Mouse (Mus musculus) ovary, postnatal 10 days (tissue): ENCODE data around the gene Afp.
A peak's percentile ranks its signal among the peaks of the same experiment; 100 is the strongest.

Experiments used
- DNase-seq: peaks from one replicate; pipeline ENCODE4 v3.0.0; 2022; ENCODE audit warnings: low spot score

Afp gene

DNA sequence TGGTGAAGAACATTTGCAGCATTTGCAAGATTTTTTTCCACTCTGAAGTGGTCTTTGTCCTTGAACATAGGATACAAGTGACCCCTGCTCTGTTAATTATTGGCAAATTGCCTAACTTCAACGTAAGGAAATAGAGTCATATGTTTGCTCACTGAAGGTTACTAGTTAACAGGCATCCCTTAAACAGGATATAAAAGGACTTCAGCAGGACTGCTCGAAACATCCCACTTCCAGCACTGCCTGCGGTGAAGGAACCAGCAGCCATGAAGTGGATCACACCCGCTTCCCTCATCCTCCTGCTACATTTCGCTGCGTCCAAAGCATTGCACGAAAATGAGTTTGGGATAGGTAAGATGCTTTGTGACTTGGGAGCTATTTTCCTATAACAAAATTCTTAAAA is at the start of gene Afp:
Gene Afp (plus strand): TSS at position 220 of the 400 bp plus-strand sequence.
- no peak for DNase-seq

DNA sequence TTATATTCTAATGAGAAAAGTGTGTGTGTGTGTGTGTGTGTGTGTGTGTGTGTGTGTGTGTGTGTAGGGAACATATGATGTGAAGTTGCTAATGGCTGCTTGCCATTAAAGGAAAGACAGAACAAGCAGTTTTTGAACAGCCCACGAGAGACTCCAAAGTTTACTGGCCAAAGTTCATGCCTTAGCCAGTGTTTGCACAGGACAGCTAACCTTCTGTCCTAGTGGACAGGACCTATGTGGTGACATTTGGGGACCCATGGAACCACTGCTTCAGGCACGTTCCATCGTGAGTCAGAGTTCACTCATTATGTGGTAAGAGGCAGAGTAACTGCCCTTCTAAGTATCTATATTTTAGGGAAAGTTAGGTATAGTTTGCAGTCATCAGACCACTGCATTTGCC is 43.0 kb upstream of the Afp start:
- DNase-seq, result no peak

GRCm38 (mm10) chr5:90449961-90450360 is 40.6 kb upstream of the Afp start:
- DNase-seq, result no peak

DNA sequence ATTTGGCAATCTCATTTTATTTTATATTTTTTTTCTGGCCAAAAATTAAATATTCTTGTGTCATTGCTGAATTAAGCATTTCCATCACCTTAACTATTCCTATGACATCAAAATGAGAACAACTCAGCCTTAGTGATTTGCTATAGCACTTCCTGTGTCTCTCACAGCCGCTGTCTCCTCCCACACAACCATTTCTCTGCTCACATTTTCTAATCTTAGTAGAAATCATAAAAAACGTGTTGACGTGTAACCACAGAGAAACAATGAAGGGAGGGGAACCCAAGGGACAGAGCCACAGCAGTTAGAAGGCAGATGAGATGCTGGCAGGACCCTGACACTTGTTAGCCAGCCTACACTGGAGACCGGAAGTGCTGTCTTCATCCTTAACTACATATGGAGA is 37.8 kb upstream of the Afp start:
- DNase-seq, result no peak

GRCm38 (mm10) chr5:90457241-90457640 is 33.3 kb upstream of the Afp start:
- DNase-seq, result no peak

DNA sequence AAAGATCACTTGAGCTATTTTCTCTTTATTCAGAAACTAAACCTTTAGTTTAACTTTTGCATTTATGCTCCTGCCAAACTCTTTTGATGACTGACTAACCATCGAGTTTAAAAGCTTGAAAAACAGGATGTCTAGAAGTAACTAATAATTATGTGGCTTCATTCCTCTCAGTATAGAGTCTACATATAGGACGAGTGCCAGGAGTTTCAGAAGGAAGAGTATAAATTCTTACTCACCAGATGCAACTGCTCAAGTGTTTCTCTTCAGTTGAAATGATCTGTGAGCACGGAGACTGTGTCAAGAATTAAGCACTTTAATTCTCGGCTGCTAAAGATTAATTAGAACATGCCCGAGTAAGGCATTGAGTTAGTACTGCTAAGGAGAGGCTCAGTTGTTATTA is 31.8 kb upstream of the Afp start:
- no peak for DNase-seq

- DNase-seq, result no peak
These were observed 29.9 kb upstream of the Afp start, which contains the start of gene Alb for GRCm38 (mm10) chr5:90460619-90461018. Alb (plus strand) TSS chr5:90460897.

GRCm38 (mm10) chr5:90466806-90467205 is 23.7 kb upstream of the Afp start:
- no peak for DNase-seq

GRCm38 (mm10) chr5:90467245-90467644 is 23.3 kb upstream of the Afp start:
- no peak for DNase-seq

GRCm38 (mm10) chr5:90470836-90471235 is 19.7 kb upstream of the Afp start:
- DNase-seq, result no peak

- DNase-seq, result no peak
These were observed 16.6 kb upstream of the Afp start for GRCm38 (mm10) chr5:90473902-90474301.

GRCm38 (mm10) chr5:90474369-90474768 is 16.2 kb upstream of the Afp start:
- no peak for DNase-seq

DNA sequence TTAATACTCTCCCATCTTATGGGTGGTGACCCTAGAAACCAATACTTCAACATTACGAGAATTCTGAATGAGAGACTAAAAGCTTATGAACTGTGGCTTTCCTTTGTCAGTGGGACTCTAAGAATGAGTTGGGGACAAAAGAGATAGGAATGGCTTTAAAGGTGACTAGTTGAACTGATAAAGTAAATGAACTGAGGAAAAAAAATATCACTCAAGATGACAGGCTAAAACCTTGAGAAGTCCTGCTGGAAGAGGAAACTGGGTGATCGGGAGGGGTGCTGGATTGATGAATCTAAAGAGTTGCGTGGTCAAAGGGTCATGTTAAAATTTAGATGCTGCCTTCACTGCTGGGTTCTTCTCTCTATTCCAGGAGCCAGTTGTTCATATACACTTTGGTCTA is 13.8 kb upstream of the Afp start:
- DNase-seq, result no peak

DNA sequence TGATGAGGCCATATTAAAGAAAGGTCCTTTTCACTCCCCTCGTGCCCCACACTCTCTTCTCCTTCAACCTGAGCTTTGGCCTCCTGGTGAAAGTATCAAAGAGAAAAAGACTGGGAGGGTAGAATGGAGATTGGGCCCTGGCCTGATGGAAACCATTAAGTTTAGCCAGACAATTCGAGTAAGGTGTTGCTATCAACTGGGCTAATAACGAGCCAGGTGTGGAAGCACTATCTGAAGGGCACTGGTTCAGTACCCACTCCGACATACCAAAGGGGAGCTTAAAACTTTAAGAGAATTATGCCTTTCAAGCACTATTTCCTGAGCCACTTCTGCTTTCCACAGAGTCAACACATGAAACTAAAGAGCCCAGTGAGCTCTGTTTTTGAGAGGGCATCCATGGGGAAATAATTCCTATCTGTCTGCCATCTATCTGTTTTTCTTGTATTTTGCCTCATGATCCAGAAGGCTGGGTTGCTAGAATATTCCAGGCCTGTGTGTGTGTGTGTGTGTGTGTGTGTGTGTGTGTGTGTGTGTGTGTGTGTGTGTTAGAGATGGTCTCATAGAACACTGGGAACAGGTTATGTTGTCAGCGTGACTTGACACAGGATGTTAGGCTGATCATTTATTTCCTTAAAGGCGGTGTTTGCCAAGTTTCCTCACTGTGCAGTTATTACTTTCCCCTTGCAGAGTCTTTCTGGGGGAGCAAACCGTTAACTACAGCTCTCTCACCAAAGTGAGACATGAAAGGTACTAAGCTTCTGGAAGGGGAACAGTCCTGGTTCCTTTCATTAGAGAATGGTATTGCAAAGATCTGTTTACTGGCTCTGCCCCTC is 13.0 kb upstream of the Afp start:
- no peak for DNase-seq

DNA sequence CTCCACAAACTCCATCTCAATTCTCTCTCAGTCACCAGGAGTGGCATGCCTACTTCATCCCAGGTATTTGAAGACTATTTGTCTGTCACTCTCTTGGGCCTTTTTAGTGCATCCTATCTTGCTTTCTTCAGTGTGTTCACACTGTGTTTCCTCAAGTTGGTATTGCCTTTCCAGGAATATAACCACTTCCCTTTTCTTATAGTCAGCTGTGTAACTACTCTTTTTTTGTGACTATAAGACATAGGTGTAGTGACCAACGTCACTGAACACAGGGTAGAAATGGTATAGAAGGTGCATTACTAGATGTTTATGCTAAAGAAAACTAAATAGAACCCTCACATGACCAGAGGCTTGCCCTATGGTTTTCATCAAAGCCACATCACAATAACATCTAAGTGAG is 11.7 kb upstream of the Afp start:
- no peak for DNase-seq

DNA sequence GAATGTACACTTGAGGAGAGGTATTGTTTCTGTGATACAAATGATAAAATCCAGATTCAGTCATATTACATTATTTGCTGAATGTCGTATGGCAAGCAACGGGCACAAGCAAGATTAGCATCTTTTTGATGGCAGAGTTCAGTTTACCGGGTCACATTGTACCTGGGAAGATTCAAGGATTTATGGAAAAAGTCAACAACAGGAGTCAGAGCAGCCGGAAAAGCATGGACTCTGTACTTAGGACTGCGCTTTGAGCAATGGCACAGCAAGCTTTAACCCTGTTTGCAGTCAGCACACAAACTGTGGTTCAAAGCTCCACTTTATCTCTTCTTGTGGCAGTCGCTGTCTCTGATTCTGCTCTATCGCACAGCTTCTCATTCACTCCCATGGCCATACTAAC is 4.9 kb upstream of the Afp start:
- no peak for DNase-seq

- DNase-seq, result no peak
These were observed 2.2 kb upstream of the Afp start for GRCm38 (mm10) chr5:90488323-90488722.

GRCm38 (mm10) chr5:90492440-90492839 is 1.9 kb downstream of the Afp start:
- no peak for DNase-seq

DNA sequence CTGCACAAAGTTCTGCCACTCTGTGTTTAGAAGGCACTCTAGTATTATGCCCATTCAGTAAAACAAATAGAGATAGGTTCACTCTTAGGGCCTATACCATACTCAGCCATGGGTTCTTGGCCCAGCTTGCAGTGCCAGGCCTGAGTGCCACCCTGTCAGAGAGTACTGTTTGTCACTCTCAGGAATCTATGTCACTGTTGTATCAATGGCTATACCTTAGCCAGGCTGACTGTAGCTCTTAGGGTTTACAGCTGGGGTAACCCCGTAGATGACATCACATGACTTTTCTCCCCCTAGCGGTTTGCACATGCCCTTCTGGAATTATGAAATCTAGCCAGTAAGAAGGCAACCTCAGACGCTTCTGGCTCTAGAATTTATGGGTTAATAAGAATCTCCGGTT is 3.8 kb downstream of the Afp start:
- DNase-seq, result no peak

GRCm38 (mm10) chr5:90499509-90499908 is 9.0 kb downstream of the Afp start:
- no peak for DNase-seq

DNA sequence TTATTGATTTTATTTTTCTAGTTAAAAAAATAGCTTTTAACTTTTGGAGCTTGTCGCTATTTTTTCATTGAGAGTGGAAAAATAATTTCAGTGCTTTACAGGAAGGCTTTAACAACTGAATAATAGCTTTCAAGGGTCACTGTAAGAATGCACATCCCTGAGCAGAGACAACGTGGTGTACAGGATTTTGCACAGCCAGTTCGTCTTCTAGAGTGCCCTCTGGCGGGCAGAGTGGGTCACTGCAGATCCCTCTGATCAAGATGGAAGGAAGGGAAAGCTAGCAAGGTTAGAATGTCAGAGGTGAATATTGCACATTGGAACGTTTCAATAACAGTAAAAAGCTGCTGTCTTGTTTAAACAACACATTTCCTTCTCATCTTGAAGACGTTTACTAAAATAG is 10.2 kb downstream of the Afp start:
- peak; percentile 36 for DNase-seq

- DNase-seq, result no peak
These were observed 11.2 kb downstream of the Afp start for GRCm38 (mm10) chr5:90501752-90502151.

- no peak for DNase-seq
These were observed 14.2 kb downstream of the Afp start for GRCm38 (mm10) chr5:90504742-90505141.

- no peak for DNase-seq
These were observed 16.0 kb downstream of the Afp start for GRCm38 (mm10) chr5:90506507-90506906.
